Mouse (Mus musculus): Measurements from ENCODE around the gene Tfg. TPM values are rescaled to one million over a fixed set of nuclear protein-coding genes. Genes with fewer than 3 reads are reported as not detected.

Tfg gene
- polyA plus RNA-seq, 1 experiment: 82.5 TPM

GRCm38 (mm10) chr16:56646382-56647172 is 70.7 kb downstream of the Tfg start:
- DNase-seq (ENCODE audit: extremely low spot score in 1 of 2, low spot score in 1 of 2): no peak

- DNase-seq (ENCODE audit: extremely low spot score in 1 of 2, low spot score in 1 of 2): no peak
These were observed 72.0 kb downstream of the Tfg start for GRCm38 (mm10) chr16:56645251-56645650.

Other genes starting within 250 kb of the Tfg start
- 17.9 and 41.7 TPM in 2 replicates for gene Abi3bp, start 239.6 kb downstream of the Tfg start, polyA plus RNA-seq (2012; rRNA removed)
- gene Adgrg7, start 78.4 kb upstream of the Tfg start, polyA plus RNA-seq (2012; rRNA removed): not detected in 2 replicates
- gene Tmem45a, start 168.7 kb upstream of the Tfg start, polyA plus RNA-seq (2012; rRNA removed): 0.25 and 1.1 TPM in 2 replicates
- gene Lnp1, start 210.6 kb upstream of the Tfg start, polyA plus RNA-seq (2012; rRNA removed): 4.2 and 6.9 TPM in 2 replicates

Data from frontal cortex, adult 2 months (tissue).